Mouse (Mus musculus) heart, adult 11 months (tissue): ENCODE data around the gene Ppp1r35.

Experiments used
- DNase-seq: peaks from one replicate; pipeline ENCODE4 v3.0.0; 2022

The Ppp1r35 gene

GRCm38 (mm10) chr5:137784546-137784945 is 5.9 kb downstream of the Ppp1r35 start:
- no peak for DNase-seq

GRCm38 (mm10) chr5:137785164-137786031 is 6.7 kb downstream of the Ppp1r35 start:
- DNase-seq = peak; percentile 98

- peak; percentile 100 for DNase-seq
These were observed 7.7 kb downstream of the Ppp1r35 start for GRCm38 (mm10) chr5:137786109-137786942.

- DNase-seq = peak; percentile 99
These were observed 8.7 kb downstream of the Ppp1r35 start, which contains the start of the genes Mepce and Zcwpw1 for GRCm38 (mm10) chr5:137787151-137787928. Gene Mepce (minus strand): TSS chr5:137787655. Gene Zcwpw1 (plus strand): TSS chr5:137787798.

- DNase-seq = peak; percentile 96
These were observed 9.5 kb downstream of the Ppp1r35 start for GRCm38 (mm10) chr5:137788171-137788570.

GRCm38 (mm10) chr5:137788946-137789531 is 10.4 kb downstream of the Ppp1r35 start:
- DNase-seq = peak; percentile 88

- DNase-seq = peak; percentile 24
These were observed 12.9 kb downstream of the Ppp1r35 start for GRCm38 (mm10) chr5:137791553-137791952.

GRCm38 (mm10) chr5:137796606-137797005 is 18.0 kb downstream of the Ppp1r35 start:
- DNase-seq = peak; percentile 87

- DNase-seq = peak; percentile 61
These were observed 22.3 kb downstream of the Ppp1r35 start for GRCm38 (mm10) chr5:137800917-137801316.

- DNase-seq = peak; percentile 48
These were observed 27.5 kb downstream of the Ppp1r35 start for GRCm38 (mm10) chr5:137806158-137806557.

- peak; percentile 13 for DNase-seq
These were observed 29.7 kb downstream of the Ppp1r35 start for GRCm38 (mm10) chr5:137808316-137808715.

GRCm38 (mm10) chr5:137817466-137818222 is 39.0 kb downstream of the Ppp1r35 start:
- peak; percentile 57 for DNase-seq

- peak; percentile 72 for DNase-seq
These were observed 43.5 kb downstream of the Ppp1r35 start for GRCm38 (mm10) chr5:137822126-137822525.

- DNase-seq = peak; percentile 84
These were observed 44.0 kb downstream of the Ppp1r35 start for GRCm38 (mm10) chr5:137822602-137823001.

- peak; percentile 71 for DNase-seq
These were observed 44.9 kb downstream of the Ppp1r35 start for GRCm38 (mm10) chr5:137823455-137824045.

- peak; percentile 88 for DNase-seq
These were observed 46.4 kb downstream of the Ppp1r35 start for GRCm38 (mm10) chr5:137825030-137825429.

- DNase-seq = peak; percentile 60
These were observed 47.3 kb downstream of the Ppp1r35 start for GRCm38 (mm10) chr5:137825971-137826370.

- peak; percentile 64 for DNase-seq
These were observed 47.8 kb downstream of the Ppp1r35 start for GRCm38 (mm10) chr5:137826421-137826820.

GRCm38 (mm10) chr5:137828694-137829093 is 50.0 kb downstream of the Ppp1r35 start:
- DNase-seq = peak; percentile 89
